Mouse (Mus musculus) gastrocnemius, postnatal 14 days (tissue): ENCODE data around the gene Ltbp1. TPM values are rescaled to one million over a fixed set of nuclear protein-coding genes. Genes with fewer than 3 reads are reported as not detected.

Experiments used
- DNase-seq: peaks from one replicate; pipeline ENCODE4 v3.0.0; 2021; ENCODE audit warnings: mixed read lengths
- intact Hi-C: fragments of 180-260 bp; cut with DNase I; formaldehyde crosslinking; loops from one replicate; pipeline ENCODE4 v1.15.1; 2025; ENCODE audit warnings: low total_unique reads
- total RNA-seq, 2 experiments: library from RNA; stranded (reverse); gene quantifications; 2 replicates each; pipeline ENCODE4 v1.2.3; 2021

Ltbp1 gene
- total RNA-seq, 2 experiments from 2014 or later = 18.4 to 18.7 TPM

- DNase-seq = no peak
- intact Hi-C loops = no loop called here
Measured at GRCm38 (mm10) chr17:75153088-75153487, 147.7 kb downstream of the Ltbp1 start.

- intact Hi-C loops = no loop called here
Measured at GRCm38 (mm10) chr17:75158385-75158784, 153.0 kb downstream of the Ltbp1 start.

GRCm38 (mm10) chr17:75159066-75159787 is 153.9 kb downstream of the Ltbp1 start:
- no peak for DNase-seq
- intact Hi-C loops = no loop called here

More at GRCm38 (mm10) chr17:75158385-75158784, 153.0 kb downstream of the Ltbp1 start:
- no peak for DNase-seq

DNA sequence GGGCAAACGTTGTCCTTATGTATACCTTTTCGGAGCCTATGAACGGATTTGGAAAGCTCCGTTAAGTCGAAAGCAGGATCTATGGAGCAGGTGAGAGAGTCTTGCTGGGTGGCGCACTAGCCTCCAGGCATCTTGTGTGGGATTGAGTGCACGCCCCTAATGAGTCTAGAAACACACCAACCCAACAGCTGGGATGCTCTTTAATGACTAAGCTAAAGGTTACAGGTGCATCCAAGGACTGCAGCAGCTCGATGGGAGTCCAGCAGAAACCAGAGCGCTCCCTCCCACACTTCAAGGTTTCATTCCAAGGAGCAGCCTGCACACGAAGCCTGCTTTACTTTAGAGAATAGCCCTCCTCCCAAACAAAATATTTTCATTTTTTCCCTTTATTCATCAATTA is 155.7 kb downstream of the Ltbp1 start:
- intact Hi-C loops = no loop called here
- DNase-seq = no peak

DNA sequence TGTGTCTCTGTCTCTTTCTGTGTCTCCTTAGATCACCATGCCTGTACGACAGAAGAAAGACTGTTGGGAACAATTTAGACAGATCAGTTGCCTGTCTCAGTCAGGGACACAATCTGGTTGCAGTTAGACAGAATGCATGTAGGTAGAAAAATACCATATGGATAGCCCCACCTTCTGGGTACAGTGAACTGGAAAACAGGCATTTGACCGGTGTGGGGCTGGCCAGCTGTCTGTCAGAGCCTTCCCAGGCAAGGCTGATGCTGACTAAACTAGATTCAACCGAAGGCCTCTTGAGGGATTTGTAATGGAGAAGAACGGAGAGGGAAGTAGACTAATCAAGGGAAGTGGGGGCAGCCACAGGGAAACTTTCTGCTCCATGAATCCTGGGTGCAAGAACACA is 156.6 kb downstream of the Ltbp1 start:
- no peak for DNase-seq
- intact Hi-C loops = no loop called here

DNA sequence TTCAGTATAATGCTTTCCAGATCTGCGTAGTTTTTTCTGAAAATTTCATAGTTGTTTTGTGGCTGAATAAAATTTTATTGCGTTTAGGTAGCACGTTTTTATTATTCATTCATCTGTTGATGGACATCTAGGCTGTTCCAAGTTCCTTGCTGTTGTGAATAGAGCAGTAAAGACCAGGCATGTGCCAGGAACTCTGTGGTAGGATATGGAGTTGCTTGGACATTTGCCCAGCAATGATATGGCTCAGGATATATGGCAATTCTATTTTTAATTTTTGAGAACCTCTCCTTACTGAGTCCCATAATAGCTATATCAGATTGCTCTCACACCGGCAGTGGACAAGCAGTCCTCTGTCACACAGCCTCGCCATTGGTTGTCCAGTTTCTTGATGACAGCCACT is 159.2 kb downstream of the Ltbp1 start:
- DNase-seq = no peak
- intact Hi-C loops = no loop called here

DNA sequence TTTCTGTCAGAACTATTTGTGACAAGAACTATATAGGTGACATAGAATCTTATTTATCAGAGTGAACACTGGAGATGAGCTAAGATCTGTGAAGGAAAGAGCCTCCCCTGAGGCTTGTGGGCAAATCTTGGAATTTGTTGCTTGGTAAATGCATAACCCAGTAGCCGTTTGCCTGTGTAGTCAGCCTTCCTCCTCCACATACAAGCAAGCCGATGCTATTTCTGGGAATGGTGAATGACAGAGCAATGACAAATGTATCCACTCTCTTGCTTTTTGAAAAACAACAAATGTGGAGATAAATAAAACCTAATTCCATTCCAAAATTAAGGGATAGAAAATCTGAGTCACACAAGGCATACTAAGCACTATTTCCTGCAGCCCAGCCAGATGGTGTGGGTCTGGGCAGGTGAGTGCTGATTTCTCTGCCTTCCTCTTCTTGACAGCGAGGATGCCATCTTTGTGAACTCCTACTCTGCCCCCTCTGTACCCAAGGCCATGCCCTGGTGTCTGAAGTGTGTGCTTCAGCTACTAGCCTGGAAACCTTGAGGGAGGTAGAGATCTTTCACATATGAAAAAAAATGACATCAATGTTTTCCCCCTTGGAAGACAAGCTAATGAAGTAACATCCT is 163.3 kb downstream of the Ltbp1 start:
- no peak for DNase-seq
- intact Hi-C loops = no loop called here

- intact Hi-C loops = no loop called here
- no peak for DNase-seq
Measured at GRCm38 (mm10) chr17:75171659-75172058, 166.3 kb downstream of the Ltbp1 start.

DNA sequence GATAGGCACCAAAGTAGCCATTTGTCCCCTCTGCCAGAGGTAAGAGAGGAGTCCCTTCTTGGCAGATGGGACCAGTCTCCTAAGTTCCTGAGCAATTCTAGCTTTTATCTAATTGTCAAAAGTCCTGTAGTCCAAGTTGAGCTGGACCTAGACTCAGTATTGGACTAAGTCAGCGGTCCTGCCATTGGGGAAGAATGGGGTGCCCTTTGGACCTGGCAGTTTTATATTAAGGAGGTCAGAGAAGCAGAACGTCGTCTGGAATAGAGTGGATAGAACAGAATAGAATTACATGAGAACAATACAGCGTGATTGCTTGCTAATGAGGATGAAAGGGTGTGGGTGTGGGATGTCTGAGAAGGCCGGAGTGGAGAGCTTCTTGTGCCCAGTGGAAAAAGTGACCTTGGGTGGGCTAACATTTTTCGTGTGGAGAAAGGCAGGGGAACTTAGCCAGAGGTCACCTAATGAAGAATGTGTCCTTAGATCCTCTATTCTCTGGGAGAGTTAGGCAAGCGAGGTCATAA is 167.4 kb downstream of the Ltbp1 start:
- intact Hi-C loops = no loop called here
- DNase-seq = no peak

DNA sequence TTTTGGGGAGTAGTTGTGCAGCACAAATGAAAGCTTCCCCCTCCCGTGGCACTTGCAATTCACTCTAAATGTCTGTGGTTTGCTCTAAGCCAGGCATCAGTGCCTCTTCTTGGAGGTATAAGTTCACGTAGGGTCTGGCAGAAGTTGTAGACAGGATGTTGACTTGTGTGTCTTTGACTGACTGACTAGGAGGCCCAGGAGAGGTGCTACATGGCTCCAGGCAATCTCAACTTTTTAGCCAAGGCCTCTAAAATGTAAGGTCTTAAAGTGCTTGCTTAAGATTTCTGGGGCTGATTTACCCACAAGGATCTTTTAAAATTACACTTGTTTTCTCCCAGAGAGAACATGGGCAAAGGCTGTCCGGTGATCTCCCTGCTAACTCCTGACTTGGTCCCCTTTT is 169.1 kb downstream of the Ltbp1 start:
- no peak for DNase-seq
- intact Hi-C loops = no loop called here

DNA sequence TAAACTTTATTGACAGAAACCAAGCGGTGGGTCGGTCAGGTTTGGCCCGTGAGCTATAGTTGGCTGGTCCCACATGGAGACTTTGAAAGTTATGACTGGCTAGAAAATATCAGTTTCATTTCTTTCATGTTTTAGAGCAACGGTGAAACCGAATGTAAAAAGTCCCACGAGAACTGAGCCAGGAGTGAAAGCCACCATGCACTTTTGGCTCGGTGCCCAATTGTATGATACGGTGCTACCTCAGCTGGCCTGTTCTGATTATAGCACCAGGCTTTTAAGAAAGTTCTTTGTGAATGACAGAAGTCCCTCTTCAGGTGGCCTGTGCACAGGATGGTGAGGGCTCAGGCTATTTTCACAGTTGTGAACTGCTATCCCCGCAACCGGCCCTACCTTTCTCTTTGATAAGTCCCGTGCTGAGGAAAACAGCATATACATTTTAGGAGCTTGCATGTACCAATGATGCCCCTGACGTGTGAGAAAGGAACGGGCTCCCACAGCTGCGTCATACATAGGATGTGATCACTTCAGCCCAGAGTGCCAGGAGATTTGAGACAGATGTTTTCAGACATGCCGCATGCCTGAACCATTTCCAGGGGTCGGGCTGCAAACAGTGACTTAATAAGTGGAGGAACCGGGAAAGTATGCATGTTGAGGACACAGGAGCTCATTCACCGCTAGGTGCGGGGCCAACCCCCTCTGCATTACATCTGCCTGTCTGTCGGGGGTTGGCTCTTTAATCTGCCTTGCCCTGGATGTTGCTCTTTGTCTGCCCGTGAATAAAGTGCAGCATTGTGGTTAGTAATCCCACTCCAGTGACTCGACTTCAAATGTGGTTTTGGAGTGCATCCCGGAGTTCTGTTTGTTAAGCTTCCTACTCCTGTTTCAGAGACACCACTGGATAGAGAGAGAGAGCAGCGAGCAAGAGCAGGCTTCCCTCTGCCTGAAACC is 172.8 kb downstream of the Ltbp1 start:
- peak; percentile 31 for DNase-seq
- intact Hi-C loops = no loop called here

GRCm38 (mm10) chr17:75179001-75179400 is 173.6 kb downstream of the Ltbp1 start:
- intact Hi-C loops = no loop called here
- DNase-seq = no peak

DNA sequence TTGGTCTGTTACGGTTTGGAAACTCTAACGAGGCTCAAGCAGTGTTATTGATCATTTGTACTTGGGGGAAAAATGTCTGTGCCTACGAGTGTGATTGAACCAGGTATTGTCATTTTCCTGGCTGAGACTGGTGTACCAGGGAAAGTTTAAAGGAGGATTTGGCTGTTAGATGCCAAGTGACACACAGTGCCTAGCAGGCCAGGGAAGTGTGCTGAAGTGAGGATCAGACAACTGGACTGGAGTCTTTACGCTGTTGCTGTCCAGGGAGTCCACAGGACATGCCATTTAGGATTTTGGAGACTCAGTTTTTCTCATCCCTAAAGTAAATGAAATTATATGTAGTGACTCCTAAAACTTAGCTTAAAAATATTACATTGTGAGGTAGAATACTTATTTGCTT is 174.9 kb downstream of the Ltbp1 start:
- intact Hi-C loops = no loop called here
- DNase-seq = no peak

DNA sequence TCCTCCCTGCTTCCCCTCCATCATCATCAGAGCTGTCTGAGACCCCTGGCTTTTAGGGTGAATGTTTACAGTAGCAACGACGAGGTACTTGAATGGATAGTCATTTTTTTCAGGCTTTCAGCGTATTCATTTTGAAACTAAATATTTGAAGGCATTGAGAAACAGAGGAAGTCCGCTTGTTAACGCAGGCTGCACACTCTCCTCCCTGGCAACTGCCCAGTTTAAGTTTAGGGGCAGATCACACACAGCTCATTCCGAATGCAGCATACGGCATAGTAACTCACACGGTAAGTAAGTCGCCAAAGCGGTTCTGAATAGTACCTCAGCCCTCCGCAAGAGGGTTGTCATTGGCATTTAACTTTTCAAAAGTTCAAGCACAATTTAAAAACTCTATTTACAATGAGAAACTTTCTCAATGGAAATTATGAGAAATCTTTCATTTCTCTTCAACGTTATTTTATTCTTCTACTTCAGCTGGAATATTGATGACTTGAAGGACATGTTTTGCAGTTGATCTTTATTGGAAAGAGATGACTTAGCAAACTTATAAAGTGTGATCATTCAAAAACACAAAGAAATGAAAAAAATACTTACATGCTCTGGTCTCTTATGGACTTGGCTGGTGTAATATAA is 175.7 kb downstream of the Ltbp1 start:
- intact Hi-C loops = no loop called here
- no peak for DNase-seq

DNA sequence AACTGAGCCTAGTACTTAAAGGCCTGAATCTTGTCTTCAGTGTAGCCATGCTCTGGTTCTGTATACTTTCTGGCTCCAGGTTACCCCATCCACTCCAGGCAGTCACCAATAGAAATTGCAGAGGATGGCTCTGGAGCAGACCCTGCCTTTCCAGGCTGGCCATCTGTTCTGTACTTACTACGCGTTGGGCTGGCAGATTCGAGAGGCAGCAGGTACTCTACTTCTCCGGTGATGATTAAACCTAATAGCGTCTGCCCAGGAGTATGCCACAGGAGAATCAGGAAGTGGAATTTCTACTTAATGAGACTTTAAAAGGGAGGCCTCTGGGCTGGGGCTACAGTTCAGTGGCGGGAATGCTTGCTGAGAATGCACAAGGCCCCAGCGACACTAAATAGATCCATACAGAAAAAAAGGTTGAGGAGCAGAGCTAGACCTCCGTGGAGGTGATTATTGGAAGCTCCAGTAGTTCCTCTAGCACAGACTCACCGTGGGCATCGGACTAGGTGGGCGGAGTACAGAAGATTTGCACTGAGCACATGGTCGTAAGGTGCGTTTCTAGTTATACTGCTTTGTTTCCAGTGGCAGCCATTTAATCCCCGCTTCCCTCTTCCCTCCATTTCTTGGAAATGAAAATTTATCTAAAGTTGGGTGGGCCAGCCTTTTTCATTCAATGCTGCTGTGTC is 177.1 kb downstream of the Ltbp1 start:
- DNase-seq = no peak
- intact Hi-C loops = no loop called here

DNA sequence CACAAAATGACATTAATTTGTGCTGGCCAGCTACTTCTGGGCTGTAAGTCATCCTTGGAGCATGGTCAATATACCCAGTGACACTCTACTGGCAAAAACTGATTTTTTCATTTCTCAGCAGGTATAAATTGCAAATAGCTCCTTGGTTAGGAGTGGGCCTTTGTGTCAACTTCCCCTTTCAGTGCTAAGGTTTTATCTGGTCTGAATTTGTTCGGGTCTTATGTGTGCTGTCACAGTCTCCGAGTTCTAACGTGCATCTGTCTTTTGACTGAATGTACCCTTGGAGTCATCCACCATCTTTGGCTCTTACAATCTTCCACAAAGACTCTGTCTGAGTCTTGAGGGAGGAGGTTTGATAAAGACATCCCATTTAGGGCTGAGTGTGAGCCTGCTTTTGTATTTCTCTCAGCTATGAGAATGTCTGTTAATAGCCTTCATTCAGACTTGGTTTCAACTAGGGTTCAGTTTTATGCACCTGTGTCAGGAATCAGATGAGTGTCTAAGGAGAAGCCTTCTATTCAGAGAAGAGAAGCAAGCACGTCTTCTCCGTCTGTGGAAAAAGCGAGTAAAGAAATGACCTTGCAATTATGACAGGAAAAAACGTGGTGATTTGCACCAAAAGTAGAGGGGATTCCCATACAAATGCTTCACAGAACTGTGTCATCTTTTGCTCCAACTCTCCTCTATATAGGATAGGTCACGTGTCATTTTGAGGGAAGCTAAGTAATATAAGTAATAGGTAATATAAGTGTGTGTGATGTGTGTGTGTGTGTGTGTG is 181.6 kb downstream of the Ltbp1 start:
- intact Hi-C loops = no loop called here
- DNase-seq = no peak

- DNase-seq = no peak
Measured at GRCm38 (mm10) chr17:75196952-75197351, 191.6 kb downstream of the Ltbp1 start.

GRCm38 (mm10) chr17:75198767-75199166 is 193.4 kb downstream of the Ltbp1 start:
- intact Hi-C loops = no loop called here
- DNase-seq = no peak

More at GRCm38 (mm10) chr17:75196952-75197351, 191.6 kb downstream of the Ltbp1 start:
- intact Hi-C loops = no loop called here
